Mouse (Mus musculus): Measurements from ENCODE around the gene Fhit. TPM values are rescaled to one million over a fixed set of nuclear protein-coding genes. Genes with fewer than 3 reads are reported as not detected.

The Fhit gene
- polyA plus RNA-seq, 1 experiment from 2014 or later, result 4.8 TPM

GRCm38 (mm10) chr14:10211184-10211583 lies 950.7 kb downstream of the Fhit start:
- H3K36me3 ChIP-seq, result no peaks in the 10 kb centered on the region
- no peak overlapping the region for H3K9ac ChIP-seq (replicated peaks)
- H3K4me3 ChIP-seq (replicated peaks), result no peak overlapping the region
- no peak for ATAC-seq (ENCODE audit: insufficient number of reproducible peaks, insufficient read depth, low FRiP score, low TSS enrichment, low read depth)
- 55% methylated on average over 5 of the region's 5 CpGs for WGBS
- H3K4me1 ChIP-seq (replicated peaks), result no peaks in the 10 kb centered on the region
- H3K27ac ChIP-seq, result no peak overlapping the region
- no peaks in the 10 kb centered on the region for H3K27me3 ChIP-seq
- no peaks in the 10 kb centered on the region for H3K9me3 ChIP-seq
- H3K4me2 ChIP-seq, result no peak overlapping the region

GRCm38 (mm10) chr14:10209007-10209406 lies 952.8 kb downstream of the Fhit start:
- WGBS, result 85% methylated on average over 3 of the region's 3 CpGs
- H3K9me3 ChIP-seq, result no peaks in the 10 kb centered on the region
- no peaks in the 10 kb centered on the region for H3K27me3 ChIP-seq
- H3K4me2 ChIP-seq, result no peak overlapping the region
- no peaks in the 10 kb centered on the region for H3K36me3 ChIP-seq
- no peaks in the 10 kb centered on the region; the same call in 1 of the 2 replicates for H3K4me1 ChIP-seq (replicated peaks)
- ATAC-seq (ENCODE audit: insufficient number of reproducible peaks, insufficient read depth, low FRiP score, low TSS enrichment, low read depth), result no peak
- no peak overlapping the region for H3K27ac ChIP-seq
- H3K4me3 ChIP-seq (replicated peaks), result no peak overlapping the region
- no peak overlapping the region for H3K9ac ChIP-seq (replicated peaks)

- ATAC-seq (ENCODE audit: insufficient number of reproducible peaks, insufficient read depth, low FRiP score, low TSS enrichment, low read depth), result no peak
- 88% methylated on average over 5 of the region's 5 CpGs for WGBS
Measured at GRCm38 (mm10) chr14:10205699-10206098, 956.1 kb downstream of the Fhit start.

GRCm38 (mm10) chr14:10205290-10205689 lies 956.5 kb downstream of the Fhit start:
- Histone ChIP-seq H3K9me3 (no peaks in the 10 kb centered on the region), H3K27me3 (no peaks in the 10 kb centered on the region), H3K9ac (replicated peaks) (no peak overlapping the region), H3K27ac (no peak overlapping the region), H3K36me3 (no peaks in the 10 kb centered on the region), H3K4me1 (replicated peaks) (no peaks in the 10 kb centered on the region; the same call in 1 of the 2 replicates), H3K4me2 (no peak overlapping the region), H3K4me3 (replicated peaks) (no peak overlapping the region)
- 76% methylated on average over 4 of the region's 4 CpGs for WGBS
- no peak for ATAC-seq (ENCODE audit: insufficient number of reproducible peaks, insufficient read depth, low FRiP score, low TSS enrichment, low read depth)

More at GRCm38 (mm10) chr14:10205699-10206098, 956.1 kb downstream of the Fhit start:
- Histone ChIP-seq H3K9me3 (no peaks in the 10 kb centered on the region), H3K27me3 (no peaks in the 10 kb centered on the region), H3K4me1 (replicated peaks) (no peaks in the 10 kb centered on the region; the same call in 1 of the 2 replicates), H3K9ac (replicated peaks) (no peak overlapping the region), H3K4me3 (replicated peaks) (no peak overlapping the region), H3K27ac (no peak overlapping the region), H3K4me2 (no peak overlapping the region), H3K36me3 (no peaks in the 10 kb centered on the region)

GRCm38 (mm10) chr14:10194130-10194529 lies 967.7 kb downstream of the Fhit start:
- Histone ChIP-seq H3K4me3 (replicated peaks) (no peak overlapping the region), H3K9me3 (no peaks in the 10 kb centered on the region), H3K9ac (replicated peaks) (no peak overlapping the region), H3K27me3 (no peaks in the 10 kb centered on the region), H3K4me2 (no peak overlapping the region), H3K4me1 (replicated peaks) (no peaks in the 10 kb centered on the region), H3K27ac (no peak overlapping the region), H3K36me3 (no peaks in the 10 kb centered on the region)
- 64% methylated on average over 5 of the region's 5 CpGs for WGBS
- no peak for ATAC-seq (ENCODE audit: insufficient number of reproducible peaks, insufficient read depth, low FRiP score, low TSS enrichment, low read depth)

- H3K4me3 ChIP-seq (replicated peaks), result no peak overlapping the region
- H3K4me2 ChIP-seq, result no peak overlapping the region
- H3K36me3 ChIP-seq, result no peaks in the 10 kb centered on the region
- WGBS, result 68% methylated on average over 2 of the region's 2 CpGs
- H3K9me3 ChIP-seq, result no peaks in the 10 kb centered on the region
- no peaks in the 10 kb centered on the region for H3K4me1 ChIP-seq (replicated peaks)
- H3K27ac ChIP-seq, result no peak overlapping the region
- ATAC-seq (ENCODE audit: insufficient number of reproducible peaks, insufficient read depth, low FRiP score, low TSS enrichment, low read depth), result no peak
- no peak overlapping the region for H3K9ac ChIP-seq (replicated peaks)
- H3K27me3 ChIP-seq, result no peaks in the 10 kb centered on the region
Measured at GRCm38 (mm10) chr14:10171761-10172160, 990.1 kb downstream of the Fhit start.

GRCm38 (mm10) chr14:10166641-10167429 lies 995.0 kb downstream of the Fhit start:
- H3K9ac ChIP-seq (replicated peaks), result no peak overlapping the region
- ATAC-seq (ENCODE audit: insufficient number of reproducible peaks, insufficient read depth, low FRiP score, low TSS enrichment, low read depth), result no peak
- H3K36me3 ChIP-seq, result no peaks in the 10 kb centered on the region
- H3K4me3 ChIP-seq (replicated peaks), result no peak overlapping the region
- WGBS, result 69% methylated on average over 6 of the region's 6 CpGs
- H3K4me2 ChIP-seq, result no peak overlapping the region
- no peak overlapping the region for H3K27ac ChIP-seq
- no peaks in the 10 kb centered on the region for H3K9me3 ChIP-seq
- H3K27me3 ChIP-seq, result no peaks in the 10 kb centered on the region
- H3K4me1 ChIP-seq (replicated peaks), result no peaks in the 10 kb centered on the region

GRCm38 (mm10) chr14:10149872-10150271 lies 1012.0 kb downstream of the Fhit start:
- Histone ChIP-seq H3K4me3 (replicated peaks) (no peak overlapping the region), H3K27me3 (no peaks in the 10 kb centered on the region), H3K4me2 (no peak overlapping the region), H3K9me3 (no peaks in the 10 kb centered on the region), H3K27ac (no peak overlapping the region), H3K4me1 (replicated peaks) (peaks cover 4% of the 10 kb centered on the region; the same call in 1 of the 2 replicates), H3K9ac (replicated peaks) (no peak overlapping the region), H3K36me3 (no peaks in the 10 kb centered on the region)
- 66% methylated on average over 5 of the region's 5 CpGs for WGBS
- no peak for ATAC-seq (ENCODE audit: insufficient number of reproducible peaks, insufficient read depth, low FRiP score, low TSS enrichment, low read depth)

GRCm38 (mm10) chr14:10139311-10139710 lies 1022.5 kb downstream of the Fhit start:
- no peak for ATAC-seq (ENCODE audit: insufficient number of reproducible peaks, insufficient read depth, low FRiP score, low TSS enrichment, low read depth)
- Histone ChIP-seq H3K27ac (no peak overlapping the region), H3K9me3 (no peaks in the 10 kb centered on the region), H3K4me3 (replicated peaks) (no peak overlapping the region), H3K36me3 (no peaks in the 10 kb centered on the region), H3K4me1 (replicated peaks) (no peaks in the 10 kb centered on the region), H3K27me3 (no peaks in the 10 kb centered on the region), H3K4me2 (no peak overlapping the region), H3K9ac (replicated peaks) (no peak overlapping the region)

GRCm38 (mm10) chr14:10133873-10134272 lies 1028.0 kb downstream of the Fhit start:
- WGBS, result 88% methylated on average over 10 of the region's 10 CpGs
- 0 out of 2 replicates have a peak, but pooled peaks cover 7% of the 10 kb centered on the region for H3K9me3 ChIP-seq
- no peak overlapping the region for H3K9ac ChIP-seq (replicated peaks)
- ATAC-seq (ENCODE audit: insufficient number of reproducible peaks, insufficient read depth, low FRiP score, low TSS enrichment, low read depth), result no peak
- no peaks in the 10 kb centered on the region for H3K4me1 ChIP-seq (replicated peaks)
- H3K27ac ChIP-seq, result no peak overlapping the region
- H3K27me3 ChIP-seq, result no peaks in the 10 kb centered on the region
- H3K4me3 ChIP-seq (replicated peaks), result no peak overlapping the region
- H3K4me2 ChIP-seq, result no peak overlapping the region
- no peaks in the 10 kb centered on the region for H3K36me3 ChIP-seq

GRCm38 (mm10) chr14:10129675-10130074 lies 1032.2 kb downstream of the Fhit start:
- H3K27ac ChIP-seq, result no peak overlapping the region
- 90% methylated on average over 4 of the region's 4 CpGs for WGBS
- no peaks in the 10 kb centered on the region for H3K36me3 ChIP-seq
- H3K4me2 ChIP-seq, result no peak overlapping the region
- ATAC-seq (ENCODE audit: insufficient number of reproducible peaks, insufficient read depth, low FRiP score, low TSS enrichment, low read depth), result no peak
- H3K9ac ChIP-seq (replicated peaks), result no peak overlapping the region
- H3K27me3 ChIP-seq, result no peaks in the 10 kb centered on the region
- H3K4me1 ChIP-seq (replicated peaks), result no peaks in the 10 kb centered on the region
- 0 out of 2 replicates have a peak, but pooled peaks cover 7% of the 10 kb centered on the region for H3K9me3 ChIP-seq
- H3K4me3 ChIP-seq (replicated peaks), result no peak overlapping the region

GRCm38 (mm10) chr14:10129088-10129487 lies 1032.7 kb downstream of the Fhit start:
- WGBS, result 60% methylated on average over 7 of the region's 7 CpGs
- H3K27me3 ChIP-seq, result no peaks in the 10 kb centered on the region
- no peak for ATAC-seq (ENCODE audit: insufficient number of reproducible peaks, insufficient read depth, low FRiP score, low TSS enrichment, low read depth)
- 0 out of 2 replicates have a peak, but pooled peaks cover 7% of the 10 kb centered on the region for H3K9me3 ChIP-seq
- H3K4me2 ChIP-seq, result no peak overlapping the region
- H3K27ac ChIP-seq, result no peak overlapping the region
- no peak overlapping the region for H3K4me3 ChIP-seq (replicated peaks)
- no peaks in the 10 kb centered on the region for H3K36me3 ChIP-seq
- H3K9ac ChIP-seq (replicated peaks), result no peak overlapping the region
- no peaks in the 10 kb centered on the region for H3K4me1 ChIP-seq (replicated peaks)

Measured in limb, embryonic 12.5 days (tissue).